Mouse (Mus musculus) hindlimb bud, embryonic 11.5 days (tissue): ENCODE measurements around the gene Anapc4.

Experiments used
- DNase-seq: peaks from one replicate; pipeline ENCODE4 v3.0.0-alpha.2; 2012; ENCODE audit warnings: low read depth, low spot score; ENCODE audit errors: extremely low spot score

Gene Anapc4

GRCm38 (mm10) chr5:52866361-52867155 is 32.7 kb downstream of the Anapc4 start:
- DNase-seq = no peak

- no peak for DNase-seq
These were observed 35.3 kb downstream of the Anapc4 start for GRCm38 (mm10) chr5:52868918-52869703.

GRCm38 (mm10) chr5:52871461-52871860 is 37.6 kb downstream of the Anapc4 start:
- no peak for DNase-seq

- DNase-seq = no peak
These were observed 38.2 kb downstream of the Anapc4 start for GRCm38 (mm10) chr5:52871986-52872385.

GRCm38 (mm10) chr5:52878847-52879246 is 45.0 kb downstream of the Anapc4 start:
- DNase-seq = peak; percentile 53

- DNase-seq = no peak
These were observed 46.1 kb downstream of the Anapc4 start for GRCm38 (mm10) chr5:52879926-52880325.

GRCm38 (mm10) chr5:52882446-52882845 is 48.6 kb downstream of the Anapc4 start:
- no peak for DNase-seq

- DNase-seq = no peak
These were observed 53.3 kb downstream of the Anapc4 start for GRCm38 (mm10) chr5:52887085-52887484.

GRCm38 (mm10) chr5:52889919-52890318 is 56.1 kb downstream of the Anapc4 start:
- no peak for DNase-seq

GRCm38 (mm10) chr5:52891949-52892835 is 58.4 kb downstream of the Anapc4 start:
- no peak for DNase-seq

- DNase-seq = no peak
These were observed 60.1 kb downstream of the Anapc4 start for GRCm38 (mm10) chr5:52893938-52894337.

- peak; percentile 1 for DNase-seq
These were observed 70.4 kb downstream of the Anapc4 start for GRCm38 (mm10) chr5:52904246-52904645.

GRCm38 (mm10) chr5:52904671-52905070 is 70.9 kb downstream of the Anapc4 start:
- DNase-seq = peak; percentile 0

- DNase-seq = no peak
These were observed 74.4 kb downstream of the Anapc4 start for GRCm38 (mm10) chr5:52908246-52908645.

GRCm38 (mm10) chr5:52910159-52910591 is 76.4 kb downstream of the Anapc4 start:
- DNase-seq = no peak

GRCm38 (mm10) chr5:52911286-52911870 is 77.6 kb downstream of the Anapc4 start:
- DNase-seq = no peak

GRCm38 (mm10) chr5:52913711-52914110 is 79.9 kb downstream of the Anapc4 start:
- no peak for DNase-seq

- DNase-seq = no peak
These were observed 82.4 kb downstream of the Anapc4 start for GRCm38 (mm10) chr5:52916186-52916585.
